Mouse (Mus musculus) bone marrow macrophage, adult 2 months (primary cell): ENCODE results near the gene Spag8. TPM values are rescaled to one million over a fixed set of nuclear protein-coding genes. Genes with fewer than 3 reads are reported as not detected.

Experiments
- H3K27ac ChIP-seq: 2 replicates; pipeline ENCODE4 v1.5.1; 2012; ENCODE audit warnings: low read depth, low read length; ENCODE audit not compliant: insufficient read depth
- H3K4me1 ChIP-seq: 2 replicates; pipeline ENCODE4 v1.6.1; 2012; ENCODE audit warnings: low read length; ENCODE audit not compliant: control insufficient read depth, insufficient read depth
- H3K4me3 ChIP-seq: 2 replicates; pipeline ENCODE4 v1.5.1; 2012; ENCODE audit warnings: mild to moderate bottlenecking, low read length, moderate library complexity; ENCODE audit not compliant: insufficient read depth
- CTCF ChIP-seq: IDR thresholded peaks from 2 replicates; pipeline ENCODE4 v1.5.1; 2012; ENCODE audit warnings: low read depth, mild to moderate bottlenecking, low read length, moderate library complexity
- POLR2A ChIP-seq: IDR thresholded peaks from 2 replicates; pipeline ENCODE4 v1.6.1; 2012; ENCODE audit warnings: mild to moderate bottlenecking, low read depth, low read length, borderline replicate concordance
- polyA plus RNA-seq: library from polyadenylated mRNA; stranded (reverse); fragments of >200 nt; gene quantifications from 2 replicates; pipeline ENCODE4 v1.2.4, GENCODE M21; 2012; ENCODE audit not compliant: missing spikeins, insufficient read depth, insufficient read length

Spag8 gene
- polyA plus RNA-seq, 1 experiment, result not detected

DNA sequence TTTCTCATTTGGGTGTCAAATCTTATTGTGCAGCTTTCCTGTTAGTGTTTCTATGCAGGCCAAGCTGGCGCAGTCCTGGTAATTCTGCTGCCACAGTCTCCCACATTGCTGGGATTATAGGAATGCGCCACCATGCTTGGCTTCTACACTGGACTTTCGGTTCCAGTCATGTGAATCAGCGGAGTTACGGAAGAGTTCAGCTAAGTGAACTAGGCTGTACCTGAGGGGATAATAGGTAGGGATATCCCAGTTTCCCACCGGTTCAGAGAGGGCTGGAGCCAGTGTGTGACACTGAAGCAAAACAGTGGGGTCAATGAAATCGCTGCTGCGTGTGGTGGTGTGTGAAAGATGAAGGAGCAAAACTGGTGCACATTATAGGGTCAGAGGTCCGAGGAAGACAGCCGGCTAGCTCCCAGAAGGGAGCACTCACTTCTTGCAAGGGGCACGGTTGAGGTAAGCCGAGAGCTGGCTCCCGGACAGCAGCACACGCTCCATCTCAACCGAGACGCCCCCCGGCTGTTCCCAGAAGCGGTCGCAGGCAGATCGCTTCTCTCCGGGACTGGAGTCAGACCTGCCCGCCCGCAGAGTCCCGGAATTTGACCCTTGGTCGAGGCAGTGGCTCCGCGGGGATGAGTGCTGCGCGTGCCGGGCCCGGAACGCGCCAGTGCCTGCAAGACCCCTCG, 2.4 kb upstream of the Spag8 start:
- TF ChIP-seq POLR2A (no peak), CTCF (no peak)

DNA sequence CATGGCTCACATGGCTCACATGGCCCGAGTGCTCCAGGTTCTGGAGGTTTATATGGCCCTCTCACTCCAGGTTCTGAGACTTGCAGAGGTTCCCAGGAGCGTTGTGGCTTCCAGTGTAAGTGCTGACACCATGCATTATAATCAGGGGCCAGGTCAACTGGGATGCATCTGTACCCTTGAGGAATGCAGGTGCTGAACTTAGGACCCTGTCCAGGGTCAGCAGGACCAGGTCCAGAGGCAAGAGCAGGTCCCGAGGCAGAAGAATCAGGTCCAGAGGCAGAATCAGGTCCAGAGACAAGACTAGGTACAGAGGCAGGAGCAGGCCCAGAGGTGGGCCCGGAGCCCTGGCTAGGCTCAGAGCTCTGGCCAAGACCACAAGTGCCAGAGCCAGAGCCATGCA, 668 bp downstream of the Spag8 start:
- H3K4me3 ChIP-seq, result no peak overlapping the region
- TF ChIP-seq CTCF (no peak), POLR2A (no peak)
- H3K4me1 ChIP-seq, result peaks cover 3% of the 10 kb centered on the region
- no peak overlapping the region for H3K27ac ChIP-seq

More for the DNA sequence above, 2.4 kb upstream of the Spag8 start:
- peaks cover 3% of the 10 kb centered on the region for H3K4me1 ChIP-seq
- H3K27ac ChIP-seq, result no peak overlapping the region
- peak overlapping the region; percentile 80 for H3K4me3 ChIP-seq

DNA sequence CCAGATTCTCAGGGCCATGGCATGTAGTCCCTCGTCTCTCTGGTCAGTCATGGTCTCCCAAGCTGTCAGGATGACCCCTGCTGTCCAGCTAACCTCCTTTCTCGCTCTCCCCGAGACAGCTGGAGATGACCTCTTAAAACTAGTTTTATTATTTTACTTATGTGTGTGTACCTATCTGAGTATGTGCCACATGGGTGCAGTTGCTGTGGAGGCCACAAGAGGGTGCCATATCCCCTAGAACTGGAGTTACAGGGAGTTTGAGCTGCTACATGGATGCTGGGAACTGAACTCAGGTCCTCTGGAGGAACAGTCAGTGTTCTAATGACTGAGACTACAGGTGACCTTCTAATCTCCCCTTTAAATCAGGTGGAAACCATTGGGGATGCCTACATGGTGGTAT, 3.6 kb downstream of the Spag8 start:
- no peak for TF ChIP-seq POLR2A
- TF ChIP-seq CTCF, result 0 out of 2 replicates have a peak, but pooled peaks have one; percentile 25
- Histone ChIP-seq H3K4me3 (no peak overlapping the region), H3K4me1 (no peaks in the 10 kb centered on the region), H3K27ac (no peak overlapping the region)

DNA sequence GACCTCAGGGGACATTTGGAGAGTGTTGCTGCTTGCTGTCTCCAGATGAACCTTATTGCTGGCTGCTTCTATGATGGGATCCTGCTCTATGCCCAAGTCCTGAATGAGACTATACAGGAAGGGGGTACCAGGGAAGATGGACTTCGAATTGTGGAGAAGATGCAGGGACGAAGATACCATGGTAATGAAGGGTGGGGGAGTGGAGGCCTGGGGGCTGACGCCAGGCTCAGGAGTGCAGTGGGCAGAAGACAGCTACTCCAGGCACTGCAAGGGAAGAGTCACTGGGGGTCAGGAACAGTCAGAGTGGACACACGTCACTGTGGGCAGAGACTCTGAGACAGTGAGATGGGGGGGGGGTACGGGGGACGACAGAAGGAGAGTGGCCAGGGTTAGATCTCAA, 12.9 kb downstream of the Spag8 start:
- Histone ChIP-seq H3K4me1 (no peaks in the 10 kb centered on the region), H3K4me3 (no peak overlapping the region), H3K27ac (no peak overlapping the region)
- TF ChIP-seq CTCF (no peak), POLR2A (no peak)

DNA sequence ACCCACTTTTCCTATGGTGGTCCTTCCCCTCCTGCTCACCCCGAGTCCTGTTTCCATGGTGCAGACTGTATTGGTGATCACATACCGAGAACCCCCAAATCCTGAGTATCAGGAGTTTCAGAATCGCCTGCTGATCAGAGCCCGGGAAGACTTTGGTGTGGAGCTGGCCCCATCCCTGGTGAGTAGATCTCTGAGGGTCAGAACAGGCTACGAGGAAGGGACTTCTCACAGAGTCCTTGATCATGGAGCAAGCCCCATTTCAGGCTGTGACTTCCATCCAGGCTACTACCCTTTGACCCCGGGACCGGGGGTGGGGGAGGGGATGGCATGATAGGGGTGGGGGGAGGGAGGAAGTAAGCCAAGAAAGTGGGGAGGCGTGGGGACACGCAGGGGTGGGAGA, 13.3 kb downstream of the Spag8 start:
- no peak overlapping the region for H3K27ac ChIP-seq
- TF ChIP-seq CTCF, result no peak
- TF ChIP-seq POLR2A, result no peak
- no peaks in the 10 kb centered on the region for H3K4me1 ChIP-seq
- H3K4me3 ChIP-seq, result no peak overlapping the region

DNA sequence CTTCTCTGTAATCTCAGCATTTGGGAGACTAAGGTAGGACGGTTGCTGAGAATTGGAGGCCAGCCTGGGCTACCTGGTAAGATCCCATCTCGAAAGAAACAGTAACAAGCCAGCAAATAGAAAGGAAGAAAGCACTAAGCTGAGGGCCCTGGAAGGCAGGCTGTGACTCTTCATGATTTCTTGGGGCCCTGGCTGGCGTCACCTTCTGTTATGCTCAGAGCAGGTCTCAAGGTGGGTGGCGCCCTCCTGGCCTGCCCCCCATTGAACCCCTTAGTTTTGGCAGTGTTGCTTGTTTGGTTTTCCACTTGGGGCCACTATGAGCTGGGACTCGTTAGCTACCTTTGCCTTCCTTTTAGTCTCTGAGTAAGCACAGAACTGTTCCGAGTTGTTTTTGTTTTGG, 16.6 kb downstream of the Spag8 start:
- no peak overlapping the region for H3K27ac ChIP-seq
- no peak overlapping the region for H3K4me3 ChIP-seq
- no peaks in the 10 kb centered on the region for H3K4me1 ChIP-seq
- TF ChIP-seq CTCF, result no peak
- no peak for TF ChIP-seq POLR2A

DNA sequence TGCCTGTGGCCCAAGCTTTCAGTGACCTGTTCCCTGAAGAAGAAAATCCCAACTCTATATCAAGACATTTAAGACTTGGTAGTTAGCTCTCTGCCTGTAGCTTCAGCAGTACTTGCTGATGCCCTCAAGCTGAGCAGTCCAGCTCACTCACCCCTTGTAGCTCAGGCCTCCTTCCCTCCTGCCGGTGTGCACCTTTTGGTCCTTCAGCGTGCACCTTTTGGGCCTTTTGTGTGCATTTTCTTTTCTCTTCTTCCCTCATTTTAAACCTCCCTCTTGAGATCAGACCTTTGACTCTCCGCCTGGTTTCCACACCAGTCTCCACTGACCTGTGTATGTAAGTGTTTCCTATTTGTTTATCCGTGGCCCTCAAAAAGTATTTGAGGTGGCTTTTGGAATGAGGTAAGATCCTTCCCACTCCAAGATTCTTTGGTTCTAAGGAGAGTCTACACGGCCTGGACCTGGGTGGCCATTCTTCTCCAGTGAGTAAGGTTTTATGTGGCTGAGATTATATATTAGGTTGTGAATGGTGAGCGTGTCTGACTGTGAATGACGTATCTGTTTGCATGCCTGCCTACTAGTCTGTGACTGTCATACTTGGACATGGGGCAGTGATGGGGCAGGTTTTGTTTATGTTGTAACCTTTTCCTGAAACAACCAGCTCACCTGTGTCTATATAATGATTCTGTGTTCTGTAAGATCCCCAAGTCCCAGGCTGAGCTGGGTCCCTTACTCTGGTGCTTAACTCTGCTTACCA, 18.6 kb downstream of the Spag8 start:
- Histone ChIP-seq H3K4me1 (no peaks in the 10 kb centered on the region), H3K27ac (no peak overlapping the region), H3K4me3 (no peak overlapping the region)
- TF ChIP-seq CTCF, result no peak
- no peak for TF ChIP-seq POLR2A

DNA sequence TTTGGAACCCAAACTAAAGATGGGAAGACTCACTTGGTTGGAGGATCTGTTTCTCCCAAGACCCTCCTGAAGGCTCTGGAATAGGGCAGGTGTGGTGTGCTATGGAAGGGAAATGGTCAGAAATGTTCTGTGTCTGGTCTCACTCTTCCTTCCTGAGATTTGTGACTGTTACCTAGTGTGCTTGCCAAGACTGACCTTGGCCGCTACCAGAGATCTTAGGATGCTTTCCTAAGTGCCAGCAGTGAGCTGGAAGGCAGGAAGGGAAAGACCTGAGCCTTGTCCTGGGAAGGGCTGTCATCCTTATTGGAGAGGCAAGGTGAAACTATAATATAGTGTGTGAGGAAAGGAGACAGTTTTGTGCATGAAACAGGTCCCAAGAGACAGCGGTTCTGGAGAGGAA, 19.7 kb downstream of the Spag8 start:
- TF ChIP-seq POLR2A, result no peak
- TF ChIP-seq CTCF, result no peak
- no peaks in the 10 kb centered on the region for H3K4me1 ChIP-seq
- H3K27ac ChIP-seq, result no peak overlapping the region
- no peak overlapping the region for H3K4me3 ChIP-seq

DNA sequence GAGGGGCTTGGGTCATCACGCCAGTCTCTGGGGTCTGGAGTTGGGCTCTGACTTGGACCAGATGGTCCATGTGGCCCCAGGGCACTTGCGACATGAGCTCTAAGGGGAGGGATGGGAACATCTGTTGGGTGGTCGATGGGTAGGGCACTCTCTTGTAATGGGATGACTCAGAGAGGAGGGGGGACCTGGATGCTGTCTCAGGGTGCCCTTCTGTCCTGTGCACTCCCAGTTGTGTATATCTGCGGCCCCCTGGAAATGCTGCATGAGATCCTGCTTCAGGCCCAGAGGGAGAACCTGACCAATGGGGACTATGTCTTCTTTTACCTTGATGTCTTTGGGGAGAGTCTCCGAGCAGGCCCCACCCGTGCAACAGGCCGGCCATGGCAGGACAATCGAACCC, 20.1 kb downstream of the Spag8 start:
- no peak for TF ChIP-seq POLR2A
- TF ChIP-seq CTCF, result no peak
- no peak overlapping the region for H3K4me3 ChIP-seq
- no peaks in the 10 kb centered on the region for H3K4me1 ChIP-seq
- H3K27ac ChIP-seq, result no peak overlapping the region

DNA sequence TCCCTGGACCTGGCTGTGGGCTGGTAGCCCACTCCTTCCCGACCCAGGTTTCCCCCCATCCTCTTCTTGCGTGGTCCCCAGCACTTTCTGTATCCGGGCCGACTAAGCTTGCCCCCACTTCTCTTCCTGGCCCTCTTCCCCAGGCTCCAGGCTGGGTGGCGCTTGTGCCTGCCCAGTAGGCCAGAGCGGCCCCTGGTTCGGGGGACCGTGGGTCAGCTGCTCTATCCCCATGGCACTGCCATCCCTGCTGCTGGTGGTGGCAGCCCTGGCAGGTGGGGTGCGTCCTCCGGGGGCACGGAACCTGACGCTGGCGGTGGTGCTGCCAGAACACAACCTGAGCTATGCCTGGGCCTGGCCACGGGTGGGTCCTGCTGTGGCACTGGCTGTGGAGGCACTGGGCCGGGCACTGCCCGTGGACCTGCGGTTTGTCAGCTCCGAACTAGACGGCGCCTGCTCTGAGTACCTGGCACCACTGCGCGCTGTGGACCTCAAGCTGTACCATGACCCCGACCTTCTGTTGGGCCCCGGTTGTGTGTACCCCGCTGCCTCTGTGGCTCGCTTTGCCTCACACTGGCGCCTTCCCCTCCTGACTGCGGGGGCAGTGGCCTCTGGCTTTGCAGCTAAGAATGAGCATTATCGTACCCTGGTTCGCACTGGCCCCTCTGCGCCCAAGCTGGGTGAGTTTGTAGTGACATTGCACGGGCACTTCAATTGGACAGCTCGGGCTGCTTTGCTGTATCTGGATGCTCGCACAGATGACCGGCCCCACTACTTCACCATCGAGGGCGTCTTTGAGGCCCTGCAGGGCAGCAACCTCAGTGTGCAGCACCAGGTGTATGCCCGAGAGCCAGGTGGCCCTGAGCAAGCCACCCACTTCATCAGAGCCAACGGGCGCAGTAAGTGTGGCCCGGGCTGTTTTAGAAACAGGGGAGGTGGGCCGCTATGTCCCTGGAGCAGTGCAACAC, 21.2 kb downstream of the Spag8 start:
- no peaks in the 10 kb centered on the region for H3K4me1 ChIP-seq
- no peak overlapping the region for H3K4me3 ChIP-seq
- TF ChIP-seq POLR2A (no peak), CTCF (no peak)
- no peak overlapping the region for H3K27ac ChIP-seq
